In genomic region chr16:20076675-20077074, GRCm38 (mm10) we compare ENCODE assay signal across 21 mouse cellular contexts. TPM values are rescaled to one million over a fixed set of nuclear protein-coding genes. Genes with fewer than 3 reads are reported as not detected.
A peak's percentile ranks its signal among the peaks of the same experiment; 100 is the strongest.
DNase-seq lines count a peak whose midpoint lies in the region; ATAC-seq lines count a peak whose summit lies in the region.
"Had no signal": no experiment of that assay in that cellular context is flagged by ENCODE, and none has a peak within 500 bp of the region (broad histone marks: within the 10 kb centered on the region; RNA-seq: fewer than 3 reads in every experiment).

No protein-coding gene starts in this region.

- DNase-seq in spleen, adult 18-20 months, result peak; percentile 34 to 40
- DNase-seq in spleen, postnatal 14 days (ENCODE audit: low spot score in 2 of 2), result no peak
- peak; percentile 91 for DNase-seq in A20 (ENCODE audit: low read depth, low spot score)
- DNase-seq in B cell, adult 2 months, result peak; percentile 42 to 47
- no peak for DNase-seq in heart, postnatal 10 days
- DNase-seq in right cerebral cortex, postnatal 4 days, result no peak
- DNase-seq in neural tube, embryonic 10.5 days (ENCODE audit: extremely low spot score, low spot score), result no peak
- DNase-seq: adrenal gland, adult 2 months; adrenal gland, postnatal 14 days; cerebellum, adult 11 months; cerebellum, adult 2 months; cerebellum, adult 9-11 months; cerebellum, postnatal 25 days; embryo, embryonic 11 days; gastrocnemius, postnatal 10 days; gastrocnemius, postnatal 36 days; heart, adult 2 months had no signal

- intact Hi-C loops in heart, postnatal 10 days (cut with DNase I), result no loop called here

- peak; percentile 58; the same call in 1 of the 2 replicates for ATAC-seq in neutrophil, adult 5-6 weeks (ENCODE audit: extremely low read depth, insufficient number of reproducible peaks, low FRiP score, poor library complexity, severe bottlenecking)
- ATAC-seq: forebrain, embryonic 13.5 days; forebrain, embryonic 16.5 days; hindbrain, postnatal 0 days had no signal

RNA-seq across cellular contexts. Expression of gene Klhl24, which starts 20.7 kb away (rescaled TPM):
- total RNA-seq in neutrophil, adult 5-6 weeks (2017), result 242 and 277 TPM in 2 replicates
- 100 to 1,000 TPM; 153 to 179 TPM for total RNA-seq in heart, postnatal 10 days (2021)

Comparison
In these comparisons a context has a peak if more than half of its experiments do, and no peak if none do; other contexts are left out.
1. DNase-seq: peak in spleen, adult 18-20 months (2 of 2), A20 (single experiment) and B cell, adult 2 months (2 of 2); none in spleen, postnatal 14 days (0 of 2), heart, postnatal 10 days (0 of 2), right cerebral cortex, postnatal 4 days (single experiment) and neural tube, embryonic 10.5 days (single experiment).